Mouse (Mus musculus): Measurements from ENCODE around the gene Phactr2.

DNA sequence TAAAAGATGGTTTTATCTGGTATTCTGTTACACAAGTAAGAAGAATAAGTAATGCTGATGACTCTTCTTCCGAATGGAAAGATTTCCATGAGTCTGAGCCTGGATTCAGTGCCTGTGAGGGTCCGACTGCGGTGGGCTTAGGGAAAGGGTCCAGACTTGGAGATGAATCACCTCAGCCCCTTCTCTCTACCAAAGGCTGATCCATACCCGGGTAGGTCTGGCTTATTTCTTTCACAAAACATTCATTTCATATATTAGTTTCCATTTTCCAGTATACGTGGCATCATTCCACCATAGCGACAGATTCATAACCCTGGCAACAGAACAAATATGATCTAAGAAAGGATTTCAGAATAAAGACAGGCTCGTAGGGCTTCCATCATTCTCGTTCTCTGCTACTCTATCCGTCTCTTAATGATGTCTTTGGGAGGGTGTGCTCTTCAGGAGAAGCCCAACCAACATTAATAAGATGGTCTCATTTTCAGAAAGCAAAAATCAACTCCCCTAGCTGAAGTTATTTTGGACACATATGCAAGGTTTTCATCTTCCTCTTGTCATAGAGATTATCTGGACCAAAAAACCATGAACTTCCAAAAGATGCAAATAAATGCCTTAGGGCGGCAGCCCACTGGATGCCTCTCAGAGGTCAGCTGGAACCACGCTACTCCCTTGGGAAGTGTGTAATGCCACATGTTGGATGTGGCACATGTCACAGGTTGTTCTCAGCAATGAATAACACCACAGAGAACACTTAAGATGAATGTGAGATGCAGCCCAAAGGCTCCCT lies 110.5 kb downstream of the Phactr2 start:
- TF ChIP-seq POLR2A (IDR thresholded peaks at IDR 0.05; ENCODE audit: low read depth, low read length): no peak
- no peak for TF ChIP-seq CTCF (IDR thresholded peaks at IDR 0.05; ENCODE audit: extremely low read depth, insufficient read depth, insufficient read length, insufficient replicate concordance)
